Mouse (Mus musculus) liver, embryonic 14 days (tissue): Measurements from ENCODE around the gene Xrcc1. TPM values are rescaled to one million over a fixed set of nuclear protein-coding genes. Genes with fewer than 3 reads are reported as not detected.

Experiments
- polyA plus RNA-seq: library from polyadenylated mRNA; depleted of rRNA; stranded (reverse); fragments of >200 nt; gene quantifications from 2 replicates; pipeline ENCODE4 v1.2.3, GENCODE M21; 2012; rRNA removed

The Xrcc1 gene
- 27.1 and 28.3 TPM in 2 replicates for polyA plus RNA-seq

GRCm38 (mm10) chr7:24546068-24546614 is at the start of gene Xrcc1, which contains the start of gene Pinlyp:
Gene Xrcc1, plus strand, starts transcription at chr7:24546289.
Gene Pinlyp, minus strand, starts transcription at chr7:24546118.

GRCm38 (mm10) chr7:24506838-24507725 is 39.0 kb upstream of the Xrcc1 start, which contains the start of gene Zfp428:
Gene Zfp428, plus strand, starts transcription at chr7:24507006.

GRCm38 (mm10) chr7:24512355-24512754 is 33.7 kb upstream of the Xrcc1 start, which contains the start of gene AC161166.1:
Gene AC161166.1, minus strand, starts transcription at chr7:24512455.

GRCm38 (mm10) chr7:24530062-24530931 is 15.8 kb upstream of the Xrcc1 start, which contains the start of gene Irgq:
Gene Irgq, plus strand, starts transcription at chr7:24530689.

GRCm38 (mm10) chr7:24587330-24588105 is 41.4 kb downstream of the Xrcc1 start, which contains the start of the genes Ethe1 and Zfp575:
Gene Ethe1, plus strand, starts transcription at chr7:24587543.
Gene Zfp575, minus strand, starts transcription at chr7:24587641.

GRCm38 (mm10) chr7:24610144-24610878 is 64.2 kb downstream of the Xrcc1 start, which contains the start of gene Phldb3:
Gene Phldb3, plus strand, starts transcription at chr7:24610763.

Other genes starting within 250 kb of the Xrcc1 start
- 2.7 and 3.1 TPM in 2 replicates for gene Zfp61, start 245.1 kb upstream of the Xrcc1 start, polyA plus RNA-seq
- gene Zfp94, start 229.6 kb upstream of the Xrcc1 start, polyA plus RNA-seq, result 1.7 and 1.9 TPM in 2 replicates
- not detected in 2 replicates for gene Tescl, start 212.4 kb upstream of the Xrcc1 start, polyA plus RNA-seq
- gene Lypd5, start 197.1 kb upstream of the Xrcc1 start, polyA plus RNA-seq, result not detected in 2 replicates
- gene Kcnn4, start 176.0 kb upstream of the Xrcc1 start, polyA plus RNA-seq, result 96.6 and 108 TPM in 2 replicates
- 18.1 and 19.0 TPM in 2 replicates for gene Smg9, start 146.7 kb upstream of the Xrcc1 start, polyA plus RNA-seq
- 0.01 TPM in 1 of 2 replicates, not detected in the other for gene Irgc1, start 94.0 kb upstream of the Xrcc1 start, polyA plus RNA-seq
- gene Plaur, start 83.8 kb upstream of the Xrcc1 start, polyA plus RNA-seq, result 1.7 and 2.1 TPM in 2 replicates
- 0.27 and 0.43 TPM in 2 replicates for gene Cadm4, start 64.3 kb upstream of the Xrcc1 start, polyA plus RNA-seq
- 3.0 and 3.6 TPM in 2 replicates for gene Zfp428, start 39.3 kb upstream of the Xrcc1 start, polyA plus RNA-seq
- gene AC161166.1, start 33.8 kb upstream of the Xrcc1 start, polyA plus RNA-seq, result not detected in 2 replicates
- gene Irgq, start 15.6 kb upstream of the Xrcc1 start, polyA plus RNA-seq, result 1.7 and 1.9 TPM in 2 replicates
- gene Pinlyp, start 171 bp upstream of the Xrcc1 start, polyA plus RNA-seq, result 0.03 TPM in 1 of 2 replicates, not detected in the other
- 11.6 and 14.7 TPM in 2 replicates for gene Ethe1, start 41.3 kb downstream of the Xrcc1 start, polyA plus RNA-seq
- 0.08 and 0.12 TPM in 2 replicates for gene Zfp575, start 41.4 kb downstream of the Xrcc1 start, polyA plus RNA-seq
- gene Phldb3, start 64.5 kb downstream of the Xrcc1 start, polyA plus RNA-seq, result 0.61 and 0.70 TPM in 2 replicates
- 0.16 TPM in 1 of 2 replicates, not detected in the other for gene Lypd3, start 90.3 kb downstream of the Xrcc1 start, polyA plus RNA-seq
- gene Tex101, start 130.4 kb downstream of the Xrcc1 start, polyA plus RNA-seq, result not detected in 2 replicates
- gene BC049730, start 163.0 kb downstream of the Xrcc1 start, polyA plus RNA-seq, result not detected in 2 replicates
- not detected in 2 replicates for gene Gm4763, start 180.6 kb downstream of the Xrcc1 start, polyA plus RNA-seq
- 0.75 and 1.2 TPM in 2 replicates for gene Cd177, start 214.0 kb downstream of the Xrcc1 start, polyA plus RNA-seq
- 0.24 and 0.32 TPM in 2 replicates for gene Ceacam10, start 230.9 kb downstream of the Xrcc1 start, polyA plus RNA-seq